Comparison of ENCODE assay signal across 9 mouse cellular contexts in the genomic region with DNA sequence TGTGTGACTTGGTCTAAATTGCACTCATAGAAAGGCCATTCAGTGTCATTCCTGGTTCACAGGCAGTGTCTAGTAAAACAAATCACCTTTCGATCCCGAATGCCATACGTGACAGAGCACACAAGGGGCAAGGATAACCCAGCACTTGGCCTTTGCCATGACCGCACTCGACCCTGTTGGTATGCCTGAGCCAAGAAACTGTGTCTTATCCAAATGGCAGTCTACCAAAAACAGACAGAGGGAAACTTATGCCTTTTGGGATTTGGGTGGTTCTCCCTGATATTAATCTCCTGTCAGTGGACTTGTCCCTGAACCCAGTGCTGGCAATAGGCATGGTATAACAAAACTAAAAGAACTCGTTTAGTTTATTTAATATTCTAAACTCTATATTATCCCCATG.
"Had no signal": no experiment of that assay in that cellular context is flagged by ENCODE, and none has a peak within 500 bp of the region (broad histone marks: within the 10 kb centered on the region; RNA-seq: fewer than 3 reads in every experiment).

No protein-coding gene starts in this region.

- DNase-seq: kidney, postnatal 25 days; layer of hippocampus, postnatal 36 days; liver, postnatal 0 days; lung, embryonic 14.5 days; retina, postnatal 1 day; right cerebral cortex, postnatal 25 days; thymus, adult 2 months; thymus, postnatal 14 days; thymus, postnatal 4 days had no signal
